Mouse (Mus musculus) spleen, adult 2 months (tissue): ENCODE measurements around the gene Syt8.

ENCODE experiments used
- CTCF ChIP-seq: fragments of 200-500 bp; IDR thresholded peaks from 2 replicates; pipeline ENCODE4 v1.5.1; 2011; ENCODE audit warnings: mild to moderate bottlenecking, inconsistent platforms; ENCODE audit not compliant: insufficient read depth, insufficient read length, insufficient replicate concordance; ENCODE audit errors: extremely low read depth
- POLR2A ChIP-seq: fragments of 200-500 bp; IDR thresholded peaks from 2 replicates; pipeline ENCODE4 v1.6.1; 2011; ENCODE audit warnings: low read depth, low read length, inconsistent platforms

DNA sequence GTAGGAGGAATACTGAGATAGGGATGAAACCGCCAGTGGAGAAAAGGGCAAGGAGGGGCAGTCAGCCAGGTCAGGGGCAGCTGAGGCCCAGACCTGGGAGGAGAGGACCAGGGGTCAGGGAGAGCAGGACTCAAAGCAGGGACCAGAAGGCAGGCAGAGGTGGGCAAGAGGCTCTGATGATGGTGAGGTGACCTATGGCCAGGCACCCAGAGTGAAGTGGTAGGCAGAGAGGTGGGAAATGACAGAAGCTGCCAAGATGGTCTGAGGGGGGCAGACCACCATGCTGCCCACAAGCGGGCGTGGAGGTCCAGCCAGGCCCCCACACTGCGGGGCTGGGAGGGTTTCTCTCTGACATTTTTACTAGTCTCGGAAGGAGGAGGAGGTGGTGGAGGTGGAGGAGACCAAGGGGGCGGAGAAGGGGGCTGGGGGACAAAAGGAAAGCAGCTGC, 36.8 kb downstream of the Syt8 start:
- TF ChIP-seq CTCF = no peak
- TF ChIP-seq POLR2A = no peak
